Mouse (Mus musculus): Measurements from ENCODE around the gene Abcf2. TPM values are rescaled to one million over a fixed set of nuclear protein-coding genes. Genes with fewer than 3 reads are reported as not detected.

Gene Abcf2
- polyA plus RNA-seq, 1 experiment, result 194 TPM

DNA sequence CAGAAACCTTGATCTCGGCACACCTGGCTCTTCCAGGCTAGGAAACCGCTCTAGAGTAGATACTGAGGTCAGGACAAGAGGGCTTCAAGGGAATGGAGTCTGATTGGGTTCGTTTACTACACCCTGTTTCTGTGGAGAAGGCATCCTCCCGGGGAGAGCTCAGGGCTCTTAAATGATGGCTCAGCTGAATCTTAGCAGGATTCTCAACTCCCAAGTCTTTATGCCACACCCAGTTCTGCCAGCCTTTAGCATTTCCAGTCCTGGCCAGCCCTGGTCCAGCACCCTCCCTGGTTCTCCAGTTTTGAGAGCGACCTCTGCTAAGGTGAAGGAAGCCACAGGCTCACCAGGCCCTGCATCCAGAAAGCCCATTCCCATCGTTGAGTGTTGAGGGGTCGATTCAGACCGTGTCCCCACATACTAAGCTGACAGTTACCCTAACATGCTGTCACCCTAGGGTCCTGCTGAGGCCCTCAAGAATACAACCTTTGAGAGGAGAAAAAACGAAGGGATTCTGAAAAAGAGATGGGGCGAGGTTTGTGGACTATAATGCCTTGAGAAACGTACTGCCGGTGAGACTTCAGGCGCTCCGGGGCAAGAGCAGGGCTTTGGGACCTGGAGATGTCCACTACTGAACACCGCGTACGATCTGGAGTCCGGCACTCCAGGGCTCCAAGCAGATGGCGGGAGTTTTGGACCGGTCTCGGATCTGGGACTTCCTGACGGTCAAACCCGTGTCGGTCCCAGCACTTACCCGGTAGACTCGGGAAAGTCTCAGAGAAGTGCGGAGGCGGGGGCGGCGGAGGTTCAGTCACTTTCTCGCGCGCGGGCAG, 51.7 kb downstream of the Abcf2 start:
- Histone ChIP-seq H3K27ac (ENCODE audit: control insufficient read depth, insufficient read depth, low read depth, low read length) (no peak overlapping the region), H3K4me1 (ENCODE audit: control insufficient read depth, insufficient read depth, low read length) (peaks cover 16% of the 10 kb centered on the region), H3K27me3 (ENCODE audit: control insufficient read depth, insufficient read depth, low read length) (peaks cover 4% of the 10 kb centered on the region), H3K4me3 (ENCODE audit: control insufficient read depth, low read depth, low read length) (peak overlapping the region; percentile 33), H3K36me3 (ENCODE audit: control insufficient read depth, insufficient read depth, low read length) (no peaks in the 10 kb centered on the region)
- no peak for TF ChIP-seq POLR2A (IDR thresholded peaks at IDR 0.05; ENCODE audit: control insufficient read depth, low read depth, low read length)
- TF ChIP-seq CTCF (IDR thresholded peaks at IDR 0.05; ENCODE audit: control insufficient read depth, insufficient read depth, insufficient replicate concordance, low read depth, low read length), result no peak

DNA sequence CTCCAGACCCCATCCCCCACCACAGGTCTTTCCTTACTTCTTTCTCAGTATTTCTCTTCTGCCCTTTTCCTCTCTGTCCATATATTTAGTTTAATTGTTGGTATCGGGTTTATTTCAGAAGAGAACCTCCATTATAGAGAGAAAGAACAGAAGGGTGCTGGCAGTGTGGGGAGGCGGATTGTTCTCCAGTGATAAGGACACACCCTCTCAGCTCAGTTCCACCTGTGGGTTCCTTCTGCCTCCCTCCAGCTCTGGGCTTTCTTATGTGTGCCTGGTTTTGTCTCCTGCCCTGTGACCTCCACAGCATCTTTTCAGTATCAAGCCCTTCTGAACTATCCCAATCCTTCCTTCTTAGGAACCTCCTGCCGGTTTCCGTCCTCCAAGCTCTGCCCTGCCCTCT, 52.7 kb downstream of the Abcf2 start:
- TF ChIP-seq POLR2A (IDR thresholded peaks at IDR 0.05; ENCODE audit: control insufficient read depth, low read depth, low read length) (no peak), CTCF (IDR thresholded peaks at IDR 0.05; ENCODE audit: control insufficient read depth, insufficient read depth, insufficient replicate concordance, low read depth, low read length) (no peak)
- H3K36me3 ChIP-seq (ENCODE audit: control insufficient read depth, insufficient read depth, low read length), result no peaks in the 10 kb centered on the region
- peaks cover 11% of the 10 kb centered on the region for H3K4me1 ChIP-seq (ENCODE audit: control insufficient read depth, insufficient read depth, low read length)
- H3K4me3 ChIP-seq (ENCODE audit: control insufficient read depth, low read depth, low read length), result no peak overlapping the region
- H3K27ac ChIP-seq (ENCODE audit: control insufficient read depth, insufficient read depth, low read depth, low read length), result no peak overlapping the region
- H3K27me3 ChIP-seq (ENCODE audit: control insufficient read depth, insufficient read depth, low read length), result peaks cover 4% of the 10 kb centered on the region

DNA sequence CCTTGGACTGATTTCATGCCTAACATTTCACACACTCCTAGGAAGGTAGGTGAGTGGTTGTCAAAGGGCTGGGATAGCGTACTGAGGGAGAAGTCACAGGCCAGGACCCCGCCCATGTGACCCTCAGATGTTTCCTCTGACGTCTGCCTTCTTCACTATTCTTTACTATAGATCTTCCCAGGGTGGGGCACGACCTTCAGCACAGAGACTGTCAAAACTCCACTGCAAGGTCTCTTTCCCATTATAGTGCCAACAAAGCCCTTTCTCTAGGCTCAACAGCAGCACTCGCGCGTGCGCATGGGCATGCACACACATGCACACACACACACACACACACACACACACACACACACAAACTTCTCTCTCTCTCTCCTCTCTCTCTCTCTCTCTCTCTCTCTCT, 53.5 kb downstream of the Abcf2 start:
- Histone ChIP-seq H3K4me1 (ENCODE audit: control insufficient read depth, insufficient read depth, low read length) (peaks cover 11% of the 10 kb centered on the region), H3K27me3 (ENCODE audit: control insufficient read depth, insufficient read depth, low read length) (peaks cover 4% of the 10 kb centered on the region), H3K36me3 (ENCODE audit: control insufficient read depth, insufficient read depth, low read length) (no peaks in the 10 kb centered on the region), H3K4me3 (ENCODE audit: control insufficient read depth, low read depth, low read length) (no peak overlapping the region), H3K27ac (ENCODE audit: control insufficient read depth, insufficient read depth, low read depth, low read length) (no peak overlapping the region)
- TF ChIP-seq POLR2A (IDR thresholded peaks at IDR 0.05; ENCODE audit: control insufficient read depth, low read depth, low read length) (no peak), CTCF (IDR thresholded peaks at IDR 0.05; ENCODE audit: control insufficient read depth, insufficient read depth, insufficient replicate concordance, low read depth, low read length) (no peak)

DNA sequence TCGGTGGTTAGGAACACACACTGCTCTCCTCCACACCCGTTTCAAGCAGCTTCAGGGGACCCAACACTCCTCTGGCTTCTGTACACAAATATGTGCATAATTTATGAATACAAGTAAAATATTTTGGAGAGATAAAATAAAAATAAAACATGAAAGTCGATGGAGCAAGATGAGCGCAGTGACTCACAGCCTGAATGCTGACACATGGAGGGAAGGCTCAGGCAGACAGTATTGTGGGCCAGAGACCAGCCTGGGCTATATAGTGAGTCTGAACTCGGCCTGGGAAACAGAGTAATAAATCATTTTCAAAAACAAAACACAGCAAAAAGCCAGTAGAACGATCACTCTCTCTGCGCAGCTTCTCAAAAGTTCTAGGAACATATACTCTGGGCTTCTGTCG, 55.9 kb downstream of the Abcf2 start:
- Histone ChIP-seq H3K36me3 (ENCODE audit: control insufficient read depth, insufficient read depth, low read length) (no peaks in the 10 kb centered on the region), H3K27me3 (ENCODE audit: control insufficient read depth, insufficient read depth, low read length) (peaks cover 2% of the 10 kb centered on the region), H3K27ac (ENCODE audit: control insufficient read depth, insufficient read depth, low read depth, low read length) (no peak overlapping the region), H3K4me1 (ENCODE audit: control insufficient read depth, insufficient read depth, low read length) (peaks cover 8% of the 10 kb centered on the region; the same call in 1 of the 2 replicates), H3K4me3 (ENCODE audit: control insufficient read depth, low read depth, low read length) (no peak overlapping the region)
- TF ChIP-seq POLR2A (IDR thresholded peaks at IDR 0.05; ENCODE audit: control insufficient read depth, low read depth, low read length) (no peak), CTCF (IDR thresholded peaks at IDR 0.05; ENCODE audit: control insufficient read depth, insufficient read depth, insufficient replicate concordance, low read depth, low read length) (no peak)

Other genes starting within 250 kb of the Abcf2 start
- gene Kcnh2, start 225.9 kb downstream of the Abcf2 start, polyA plus RNA-seq (2012; rRNA removed), result 23.6 and 26.2 TPM in 2 replicates
- 1.9 and 2.2 TPM in 2 replicates for gene Nos3, start 212.7 kb downstream of the Abcf2 start, polyA plus RNA-seq (2012; rRNA removed)
- gene Atg9b, start 185.3 kb downstream of the Abcf2 start, polyA plus RNA-seq (2012; rRNA removed), result 1.1 and 1.3 TPM in 2 replicates
- 28.1 and 30.2 TPM in 2 replicates for gene Abcb8, start 183.8 kb downstream of the Abcf2 start, polyA plus RNA-seq (2012; rRNA removed)
- gene Asic3, start 164.1 kb downstream of the Abcf2 start, polyA plus RNA-seq (2012; rRNA removed), result 1.1 and 1.7 TPM in 2 replicates
- gene Cdk5, start 153.9 kb downstream of the Abcf2 start, polyA plus RNA-seq (2012; rRNA removed), result 40.6 and 52.3 TPM in 2 replicates
- gene Slc4a2, start 153.6 kb downstream of the Abcf2 start, polyA plus RNA-seq (2012; rRNA removed), result 46.4 and 46.9 TPM in 2 replicates
- gene Fastk, start 132.2 kb downstream of the Abcf2 start, polyA plus RNA-seq (2012; rRNA removed), result 243 and 247 TPM in 2 replicates
- gene Tmub1, start 129.6 kb downstream of the Abcf2 start, polyA plus RNA-seq (2012; rRNA removed), result 5.7 and 6.2 TPM in 2 replicates
- 29.5 and 31.0 TPM in 2 replicates for gene Agap3, start 125.3 kb downstream of the Abcf2 start, polyA plus RNA-seq (2012; rRNA removed)
- gene Gbx1, start 50.3 kb downstream of the Abcf2 start, polyA plus RNA-seq (2012; rRNA removed), result 0.11 and 0.16 TPM in 2 replicates
- 0.46 and 0.52 TPM in 2 replicates for gene Asb10, start 36.5 kb downstream of the Abcf2 start, polyA plus RNA-seq (2012; rRNA removed)
- 108 and 117 TPM in 2 replicates for gene 4931409K22Rik, start 20.7 kb downstream of the Abcf2 start, polyA plus RNA-seq (2012; rRNA removed)
- gene Chpf2, start 9.3 kb upstream of the Abcf2 start, polyA plus RNA-seq (2012; rRNA removed), result 9.1 and 12.4 TPM in 2 replicates
- 5.0 and 16.5 TPM in 2 replicates for gene Smarcd3, start 46.9 kb upstream of the Abcf2 start, polyA plus RNA-seq (2012; rRNA removed)
- gene Nub1, start 108.1 kb upstream of the Abcf2 start, polyA plus RNA-seq (2012; rRNA removed), result 46.5 and 49.9 TPM in 2 replicates
- gene Wdr86, start 153.3 kb upstream of the Abcf2 start, polyA plus RNA-seq (2012; rRNA removed), result 0.78 and 1.0 TPM in 2 replicates
- gene Crygn, start 180.5 kb upstream of the Abcf2 start, polyA plus RNA-seq (2012; rRNA removed), result not detected in 2 replicates

Measured in testis, adult 2 months (tissue).